Mouse (Mus musculus) heart, adult 10 weeks (tissue): ENCODE results near the gene Itgb1bp2. TPM values are rescaled to one million over a fixed set of nuclear protein-coding genes. Genes with fewer than 3 reads are reported as not detected.

Experiments used
- polyA plus RNA-seq: library from polyadenylated mRNA; stranded (reverse); fragments of 350-450 nt; fragmentation: Illumina TruSeq; extraction: RNeasy Lipid Tissue Mini Kit (QIAGEN cat#74804); gene quantifications from one replicate; pipeline ENCODE4 v1.2.3, GENCODE M21; 2014; ENCODE audit warnings: low read depth, low replicate concordance

Itgb1bp2 gene
- polyA plus RNA-seq: 289 TPM

GRCm38 (mm10) chrX:101448886-101449475 lies at the start of gene Itgb1bp2:
TSS of gene Itgb1bp2 (plus strand) at chrX:101449088.

GRCm38 (mm10) chrX:101420700-101421095 lies 28.2 kb upstream of the Itgb1bp2 start, which contains the start of gene Zmym3:
TSS of gene Zmym3 (minus strand) at chrX:101420849.

DNA sequence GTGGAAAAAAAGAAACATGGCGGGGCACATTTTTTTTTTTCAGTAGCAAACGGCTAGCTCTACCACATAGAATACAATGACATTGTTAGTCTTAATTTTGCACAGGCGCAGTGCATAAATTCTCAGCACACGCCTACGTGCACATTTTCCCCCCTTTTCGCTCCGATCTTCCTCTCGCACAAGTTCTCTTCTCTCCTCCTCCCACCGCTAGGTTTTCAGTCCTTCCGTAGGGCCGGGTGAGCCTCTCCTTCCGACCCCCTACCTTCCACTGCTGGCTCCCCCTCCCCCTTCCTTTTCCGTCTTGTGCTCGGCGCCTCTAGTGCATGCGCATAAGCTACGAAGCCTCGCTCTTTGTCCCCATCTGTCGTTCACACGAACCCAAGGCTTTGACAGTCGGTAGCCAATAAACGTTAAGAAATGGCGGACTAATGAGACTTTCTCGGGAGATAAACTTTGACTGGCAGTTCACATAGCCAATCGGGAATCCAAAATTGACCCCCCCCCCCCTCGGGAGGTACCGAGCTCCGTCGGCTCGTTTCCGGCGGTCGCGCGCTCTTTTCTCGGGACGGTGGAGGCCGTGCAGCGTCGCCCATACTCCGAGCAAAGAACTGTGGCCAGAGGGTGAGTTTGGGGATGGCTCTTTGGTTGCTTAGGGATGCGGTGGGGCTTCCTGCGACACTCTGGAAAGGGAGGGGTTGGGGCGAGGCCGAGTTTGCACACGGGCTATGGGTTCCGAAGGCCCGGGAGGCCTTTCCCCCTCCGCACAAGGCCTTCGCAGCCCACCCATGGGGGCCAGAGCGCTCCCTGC lies 19.5 kb upstream of the Itgb1bp2 start, which contains the start of gene Nono:
Gene Nono, plus strand, starts transcription at position 177 of the 808 bp plus-strand sequence.

Other genes with a start within 250 kb of the Itgb1bp2 start
- 22.7 TPM for gene Snx12, start 226.5 kb upstream of the Itgb1bp2 start, polyA plus RNA-seq
- 54.5 TPM for gene Foxo4, start 194.6 kb upstream of the Itgb1bp2 start, polyA plus RNA-seq
- gene Gm614, start 185.1 kb upstream of the Itgb1bp2 start, polyA plus RNA-seq: not detected
- 13.6 TPM for gene Il2rg, start 180.8 kb upstream of the Itgb1bp2 start, polyA plus RNA-seq
- gene Gm20489, start 180.1 kb upstream of the Itgb1bp2 start, polyA plus RNA-seq: not detected
- 33.3 TPM for gene Med12, start 175.1 kb upstream of the Itgb1bp2 start, polyA plus RNA-seq
- 0.39 TPM for gene Nlgn3, start 149.9 kb upstream of the Itgb1bp2 start, polyA plus RNA-seq
- gene Gjb1, start 72.7 kb upstream of the Itgb1bp2 start, polyA plus RNA-seq: 0.31 TPM
- 23.4 TPM for gene Zmym3, start 28.2 kb upstream of the Itgb1bp2 start, polyA plus RNA-seq
- 86.4 TPM for gene Nono, start 19.8 kb upstream of the Itgb1bp2 start, polyA plus RNA-seq
- 19.3 TPM for gene Taf1, start 83.6 kb downstream of the Itgb1bp2 start, polyA plus RNA-seq
- gene Ogt, start 191.0 kb downstream of the Itgb1bp2 start, polyA plus RNA-seq: 83.9 TPM